Comparison of ENCODE assay signal across 9 mouse cellular contexts in the genomic region with DNA sequence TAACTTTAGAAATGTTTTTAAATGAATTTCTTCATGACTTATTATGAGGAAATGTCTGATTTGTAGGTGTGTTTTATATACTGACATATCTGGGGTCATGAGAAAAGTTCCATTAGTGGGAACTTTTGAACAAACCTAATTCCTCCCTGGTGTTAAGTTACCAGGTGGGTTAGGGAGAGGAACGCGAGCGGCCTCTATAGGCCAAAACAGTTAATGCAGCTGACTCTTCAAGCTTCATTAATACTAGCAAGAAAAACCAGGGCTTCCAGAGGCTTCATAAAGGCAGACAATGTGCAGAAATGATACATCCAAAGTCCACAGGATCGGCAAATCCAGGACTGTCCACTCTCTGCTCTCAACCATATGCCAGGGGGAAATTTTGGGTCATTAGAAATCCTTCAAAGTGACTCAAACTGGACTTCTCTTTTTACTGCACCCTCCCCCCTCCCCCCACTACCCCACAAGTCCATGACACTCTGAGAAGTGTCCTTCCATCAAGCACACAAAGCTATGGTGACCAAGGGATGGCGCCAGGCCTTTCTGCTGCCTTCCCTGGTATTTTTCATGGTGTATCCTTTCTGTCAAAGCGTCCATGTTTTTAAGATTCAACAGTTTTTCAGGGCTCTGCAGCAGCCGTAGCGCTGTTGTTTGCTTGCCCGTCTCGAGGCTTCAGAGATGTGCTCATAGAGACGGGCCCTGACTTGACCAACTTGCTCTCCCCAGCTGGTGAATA.
DNase-seq lines count a peak whose midpoint lies in the region; ATAC-seq and TF ChIP-seq lines count a peak whose summit lies in the region.
"Had no signal": no experiment of that assay in that cellular context is flagged by ENCODE, and none has a peak within 500 bp of the region (broad histone marks: within the 10 kb centered on the region; RNA-seq: fewer than 3 reads in every experiment).

No protein-coding gene starts in this region.

- peak; percentile 37 to 82 for DNase-seq in adrenal gland, adult (ENCODE audit: inconsistent age in 2 of 2, low spot score in 1 of 2)
- no peak for DNase-seq in adrenal gland, postnatal 4 days (ENCODE audit: low spot score in 2 of 2)
- peak; percentile 67 for DNase-seq in NIH3T3 (ENCODE audit: low read depth)
- peak; percentile 84 to 88 for DNase-seq in cerebellum, postnatal 25 days
- DNase-seq in kidney, postnatal 25 days, result peak; percentile 56 to 82
- peak; percentile 64 for DNase-seq in liver, postnatal 0 days
- DNase-seq in retina, embryonic 14.5 days (ENCODE audit: low spot score), result peak; percentile 86

- TF ChIP-seq EP300 in liver, postnatal 0 days (IDR thresholded peaks at IDR 0.05; ENCODE audit: low read depth), result no peak

- H3K36me3 ChIP-seq in heart, embryonic 12.5 days, result no peaks in the 10 kb centered on the region
- H3K36me3 ChIP-seq in liver, postnatal 0 days (replicated peaks; ENCODE audit: insufficient read depth, low read length), result no peaks in the 10 kb centered on the region
- H3K36me3 ChIP-seq: lung, embryonic 15.5 days had no signal

- H3K27me3 ChIP-seq in heart, embryonic 12.5 days (replicated peaks), result peaks cover 81% of the 10 kb centered on the region
- peaks cover 51% of the 10 kb centered on the region for H3K27me3 ChIP-seq in liver, postnatal 0 days (ENCODE audit: insufficient read depth, low read length)

- 0 out of 2 replicates have a peak, but pooled peaks cover 4% of the 10 kb centered on the region for H3K9me3 ChIP-seq in heart, embryonic 12.5 days (replicated peaks)
- H3K9me3 ChIP-seq in liver, postnatal 0 days (ENCODE audit: low read length), result no peaks in the 10 kb centered on the region
- H3K9me3 ChIP-seq: lung, embryonic 15.5 days had no signal

- peaks cover 21% of the 10 kb centered on the region for H3K4me1 ChIP-seq in heart, embryonic 12.5 days (replicated peaks)
- H3K4me1 ChIP-seq in liver, postnatal 0 days (ENCODE audit: insufficient read depth), result peaks cover 6% of the 10 kb centered on the region

- no peak for ATAC-seq in heart, embryonic 12.5 days (ENCODE audit: insufficient number of reproducible peaks, low FRiP score)
- ATAC-seq in liver, postnatal 0 days, result no peak

- no peak overlapping the region for H3K4me3 ChIP-seq in heart, embryonic 12.5 days
- no peak overlapping the region for H3K4me3 ChIP-seq in liver, postnatal 0 days (ENCODE audit: low read depth, low read length)

- 8% methylated on average over 11 of the region's 11 CpGs for WGBS in heart, embryonic 12.5 days
- 4% methylated on average over 11 of the region's 11 CpGs for WGBS in liver, postnatal 0 days (ENCODE audit: insufficient replicate concordance)

- H3K27ac ChIP-seq in heart, embryonic 12.5 days (ENCODE audit: poor library complexity, severe bottlenecking), result no peak overlapping the region
- no peak overlapping the region for H3K27ac ChIP-seq in liver, postnatal 0 days (ENCODE audit: low read depth)
- H3K27ac ChIP-seq: lung, embryonic 15.5 days had no signal

- TF ChIP-seq CTCF in liver, postnatal 0 days (IDR thresholded peaks at IDR 0.05; ENCODE audit: low read depth), result peak; percentile 72

- no peak overlapping the region for H3K9ac ChIP-seq in heart, embryonic 12.5 days
- no peak overlapping the region for H3K9ac ChIP-seq in liver, postnatal 0 days (replicated peaks)

- peak overlapping the region; percentile 87; the same call in 1 of the 2 replicates for H3K4me2 ChIP-seq in heart, embryonic 12.5 days
- no peak overlapping the region for H3K4me2 ChIP-seq in liver, postnatal 0 days (ENCODE audit: low read depth, low read length)

Comparison
In these comparisons a context has a peak if more than half of its experiments do, and no peak if none do; other contexts are left out.
1. DNase-seq: peak in adrenal gland, adult (2 of 2), NIH3T3 (single experiment), cerebellum, postnatal 25 days (2 of 2), kidney, postnatal 25 days (2 of 2), liver, postnatal 0 days (single experiment) and retina, embryonic 14.5 days (single experiment); none in adrenal gland, postnatal 4 days (0 of 2).